Mouse (Mus musculus): ENCODE data around the gene Heatr1. TPM values are rescaled to one million over a fixed set of nuclear protein-coding genes. Genes with fewer than 3 reads are reported as not detected.

The Heatr1 gene
- polyA plus RNA-seq, 1 experiment: not detected

DNA sequence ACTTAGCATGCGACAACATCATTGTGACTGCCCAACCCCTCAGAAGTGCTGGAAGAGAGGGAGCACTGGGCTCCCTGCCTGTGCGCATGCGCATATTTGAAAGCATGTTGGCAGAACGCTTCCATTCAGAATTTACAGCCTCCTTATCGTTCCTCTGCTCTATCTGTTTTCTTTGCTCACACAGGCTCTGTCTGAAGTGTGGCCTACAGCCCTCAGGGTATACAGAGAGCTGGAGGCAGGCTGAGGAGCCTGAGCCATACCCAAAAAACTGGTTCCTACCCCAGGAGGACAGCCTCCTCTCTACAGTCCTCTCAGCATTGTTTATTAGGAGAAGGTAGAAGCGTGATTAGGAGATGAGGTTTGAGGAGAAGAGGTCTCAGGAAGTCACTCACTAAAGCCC lies 85.0 kb downstream of the Heatr1 start:
- H3K4me3 ChIP-seq (ENCODE audit: insufficient read depth, low read depth, low read length): no peak overlapping the region
- no peak for TF ChIP-seq CTCF (IDR thresholded peaks at IDR 0.05; ENCODE audit: insufficient read depth, low read depth, low read length)
- no peak for TF ChIP-seq POLR2A (IDR thresholded peaks at IDR 0.05; ENCODE audit: insufficient read depth, low read depth, low read length)
- H3K27ac ChIP-seq (ENCODE audit: insufficient read depth, low read depth, low read length): no peak overlapping the region
- WGBS: 69% methylated on average over 6 of the region's 6 CpGs
- H3K4me1 ChIP-seq (ENCODE audit: control insufficient read depth, insufficient read depth, low read length): no peaks in the 10 kb centered on the region

GRCm38 (mm10) chr13:12485197-12485596 lies 90.4 kb downstream of the Heatr1 start:
- Histone ChIP-seq H3K4me3 (ENCODE audit: insufficient read depth, low read depth, low read length) (no peak overlapping the region), H3K4me1 (ENCODE audit: control insufficient read depth, insufficient read depth, low read length) (no peaks in the 10 kb centered on the region), H3K27ac (ENCODE audit: insufficient read depth, low read depth, low read length) (no peak overlapping the region)
- TF ChIP-seq CTCF (IDR thresholded peaks at IDR 0.05; ENCODE audit: insufficient read depth, low read depth, low read length) (no peak), POLR2A (IDR thresholded peaks at IDR 0.05; ENCODE audit: insufficient read depth, low read depth, low read length) (no peak)
- WGBS: 52% methylated on average over 2 of the region's 2 CpGs

DNA sequence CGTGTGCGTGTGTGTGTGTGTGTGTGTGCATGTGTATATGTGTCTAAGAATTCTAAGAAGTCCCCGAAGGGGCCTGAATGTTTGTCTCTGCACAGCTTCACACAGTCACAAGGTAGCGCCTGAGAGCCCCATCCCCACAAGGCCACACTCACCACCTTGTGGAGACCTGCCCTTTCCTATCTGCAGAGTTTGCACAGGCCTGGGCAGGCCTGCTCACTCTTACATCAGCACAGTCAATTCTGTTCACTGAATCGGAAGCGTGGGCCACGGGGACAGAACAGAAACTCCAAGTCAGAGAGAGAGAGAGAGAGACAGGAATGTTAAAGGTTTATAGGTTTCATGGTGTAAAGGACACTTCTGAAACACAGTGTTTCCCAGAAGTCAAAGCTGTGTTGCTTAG lies 90.8 kb downstream of the Heatr1 start:
- Histone ChIP-seq H3K4me3 (ENCODE audit: insufficient read depth, low read depth, low read length) (no peak overlapping the region), H3K4me1 (ENCODE audit: control insufficient read depth, insufficient read depth, low read length) (no peaks in the 10 kb centered on the region), H3K27ac (ENCODE audit: insufficient read depth, low read depth, low read length) (no peak overlapping the region)
- TF ChIP-seq CTCF (IDR thresholded peaks at IDR 0.05; ENCODE audit: insufficient read depth, low read depth, low read length) (no peak), POLR2A (IDR thresholded peaks at IDR 0.05; ENCODE audit: insufficient read depth, low read depth, low read length) (no peak)
- WGBS: 70% methylated on average over 7 of the region's 7 CpGs

Other genes starting within 250 kb of the Heatr1 start
- not detected in 2 replicates for gene Mtr, start 136.9 kb upstream of the Heatr1 start, polyA plus RNA-seq (2012; ENCODE audit: insufficient read depth, insufficient read length, low replicate concordance, missing spikeins)
- not detected in 2 replicates for gene Actn2, start 54.3 kb upstream of the Heatr1 start, polyA plus RNA-seq (2012; ENCODE audit: insufficient read depth, insufficient read length, low replicate concordance, missing spikeins)
- gene Lgals8, start 69.9 kb downstream of the Heatr1 start, polyA plus RNA-seq (2012; ENCODE audit: insufficient read depth, insufficient read length, low replicate concordance, missing spikeins): not detected in 2 replicates
- not detected in 2 replicates for gene Edaradd, start 125.4 kb downstream of the Heatr1 start, polyA plus RNA-seq (2012; ENCODE audit: insufficient read depth, insufficient read length, low replicate concordance, missing spikeins)
- gene Ero1lb, start 170.8 kb downstream of the Heatr1 start, polyA plus RNA-seq (2012; ENCODE audit: insufficient read depth, insufficient read length, low replicate concordance, missing spikeins): not detected in 2 replicates

All from olfactory bulb, adult 2 months (tissue).